Mouse (Mus musculus) adrenal gland, adult 18-20 months (tissue): ENCODE data around the gene Trpv1. TPM values are rescaled to one million over a fixed set of nuclear protein-coding genes. Genes with fewer than 3 reads are reported as not detected.
A peak's percentile ranks its signal among the peaks of the same experiment; 100 is the strongest.

Experiments
- DNase-seq, 2 experiments: peaks; one replicate each; pipeline ENCODE4 v3.0.0; 2021 to 2022; ENCODE audit warnings: low spot score in 2 of 2
- total RNA-seq, 2 experiments: library from RNA; stranded (reverse); gene quantifications; 1 replicate in 1 of 2; 2 replicates in 1 of 2; pipeline ENCODE4 v1.2.3; 2021

Trpv1 gene
- total RNA-seq, 2 experiments from 2014 or later, result 0.27 to 0.80 TPM

GRCm38 (mm10) chr11:73232513-73232912, 1.6 kb upstream of the Trpv1 start:
- no peak for DNase-seq

- DNase-seq, result peak in 1 of 2 experiments; percentile 33
These were observed 2.1 kb downstream of the Trpv1 start for GRCm38 (mm10) chr11:73235990-73236701.

- DNase-seq, result no peak
These were observed 2.6 kb downstream of the Trpv1 start for GRCm38 (mm10) chr11:73236731-73237130.

GRCm38 (mm10) chr11:73242199-73242598, 8.1 kb downstream of the Trpv1 start:
- DNase-seq, result no peak

- no peak for DNase-seq
These were observed 8.7 kb downstream of the Trpv1 start for GRCm38 (mm10) chr11:73242777-73243176.

GRCm38 (mm10) chr11:73257362-73257945, 23.4 kb downstream of the Trpv1 start:
- no peak for DNase-seq

- no peak for DNase-seq
These were observed 24.6 kb downstream of the Trpv1 start for GRCm38 (mm10) chr11:73258664-73259063.

- DNase-seq, result no peak
These were observed 26.4 kb downstream of the Trpv1 start for GRCm38 (mm10) chr11:73260457-73260856.

GRCm38 (mm10) chr11:73261385-73261784, 27.3 kb downstream of the Trpv1 start:
- DNase-seq, result no peak

GRCm38 (mm10) chr11:73267267-73267666, 33.2 kb downstream of the Trpv1 start, which contains the start of gene Trpv3:
Trpv3 (plus strand) TSS chr11:73267388.
- no peak for DNase-seq

GRCm38 (mm10) chr11:73274821-73275220, 40.7 kb downstream of the Trpv1 start:
- DNase-seq, result no peak

- DNase-seq, result no peak
These were observed 46.6 kb downstream of the Trpv1 start for GRCm38 (mm10) chr11:73280710-73281109.

- peak in 1 of 2 experiments; percentile 25 for DNase-seq
These were observed 47.5 kb downstream of the Trpv1 start for GRCm38 (mm10) chr11:73281528-73282027.

- DNase-seq, result no peak
These were observed 49.3 kb downstream of the Trpv1 start for GRCm38 (mm10) chr11:73283369-73283768.

- DNase-seq, result no peak
These were observed 49.8 kb downstream of the Trpv1 start for GRCm38 (mm10) chr11:73283926-73284325.

GRCm38 (mm10) chr11:73284351-73284750, 50.3 kb downstream of the Trpv1 start:
- DNase-seq, result no peak

GRCm38 (mm10) chr11:73289621-73290020, 55.5 kb downstream of the Trpv1 start:
- no peak for DNase-seq

- DNase-seq, result no peak
These were observed 69.0 kb downstream of the Trpv1 start for GRCm38 (mm10) chr11:73303123-73303522.
